Mouse (Mus musculus) MEL (cell line): ENCODE results near the gene Nr5a2. TPM values are rescaled to one million over a fixed set of nuclear protein-coding genes. Genes with fewer than 3 reads are reported as not detected.

Experiments
- DNase-seq: peaks from one replicate; pipeline ENCODE4 v3.0.0; 2011; ENCODE audit warnings: low read depth, low spot score
- H3K27ac ChIP-seq: 2 replicates; pipeline ENCODE4 v1.5.1; 2012; ENCODE audit warnings: low read depth, mild to moderate bottlenecking, control low read depth, low read length, moderate library complexity; ENCODE audit not compliant: control insufficient read depth
- H3K27me3 ChIP-seq, 2 experiments: fragments of 150-350 bp in 1 of 2; sonication (generic) in 1 of 2; 2 replicates each; pipeline ENCODE4 v1.6.1; 2012; ENCODE audit warnings: low read length in 2 of 2, mild to moderate bottlenecking in 2 of 2, improper control_type of control experiment in 1 of 2, moderate library complexity in 1 of 2; ENCODE audit not compliant: insufficient read depth in 2 of 2, control insufficient read depth in 1 of 2
- H3K36me3 ChIP-seq, 2 experiments: 2 replicates each; pipeline ENCODE4 v1.6.1; 2012 to 2014; ENCODE audit warnings: low read length in 2 of 2, improper control_type of control experiment in 1 of 2, inconsistent platforms in 1 of 2, mild to moderate bottlenecking in 1 of 2; ENCODE audit not compliant: insufficient read depth in 2 of 2, control insufficient read depth in 1 of 2
- H3K4me1 ChIP-seq, 2 experiments: fragments of 150-350 bp in 1 of 2; sonication (generic) in 1 of 2; 2 replicates each; pipeline ENCODE4 v1.6.1; 2012; ENCODE audit warnings: low read length in 2 of 2, improper control_type of control experiment in 1 of 2, mild to moderate bottlenecking in 1 of 2; ENCODE audit not compliant: insufficient read depth in 2 of 2, control insufficient read depth in 1 of 2
- H3K4me3 ChIP-seq, 2 experiments: fragments of 150-350 bp in 1 of 2; sonication (generic) in 1 of 2; 2 replicates each; pipeline ENCODE4 v1.5.1; 2012; ENCODE audit warnings: low read depth in 2 of 2, low read length in 2 of 2, mild to moderate bottlenecking in 2 of 2, moderate library complexity in 2 of 2, control low read depth in 1 of 2, improper control_type of control experiment in 1 of 2; ENCODE audit not compliant: control insufficient read depth in 1 of 2, insufficient read depth in 1 of 2
- H3K79me2 ChIP-seq: 2 replicates; pipeline ENCODE4 v1.6.1; 2012; ENCODE audit warnings: mild to moderate bottlenecking, low read length, moderate library complexity; ENCODE audit not compliant: control insufficient read depth, poor library complexity, insufficient read depth
- H3K9ac ChIP-seq: 2 replicates; pipeline ENCODE4 v1.6.1; 2012; ENCODE audit warnings: low read depth, mild to moderate bottlenecking, control low read depth, low read length, moderate library complexity; ENCODE audit not compliant: control insufficient read depth, poor library complexity, severe bottlenecking
- H3K9me3 ChIP-seq: fragments of 150-350 bp; sonication (generic); replicated peaks from 2 replicates; pipeline ENCODE4 v1.6.1; 2012; ENCODE audit warnings: mild to moderate bottlenecking, low read length, improper control_type of control experiment, moderate library complexity; ENCODE audit not compliant: insufficient read depth
- CHD1 ChIP-seq: IDR thresholded peaks from 2 replicates; pipeline ENCODE4 v1.6.1; 2012; ENCODE audit warnings: low read depth, mild to moderate bottlenecking, inconsistent platforms, low read length, improper control_type of control experiment
- CHD2 ChIP-seq: IDR thresholded peaks from 2 replicates; pipeline ENCODE4 v1.6.1; 2011; ENCODE audit warnings: low read length, improper control_type of control experiment
- CTCF ChIP-seq, 3 experiments: IDR thresholded peaks in 2 of 3; conservative IDR thresholded peaks in 1 of 3; 2 replicates each; pipeline ENCODE4 v1.5.1; 2011 to 2012; ENCODE audit warnings: low read length in 3 of 3, low read depth in 2 of 3, mild to moderate bottlenecking in 2 of 3, improper control_type of control experiment in 1 of 3, inconsistent platforms in 1 of 3, mixed read lengths in 1 of 3, moderate library complexity in 1 of 3; ENCODE audit not compliant: control insufficient read depth in 1 of 3, insufficient read depth in 1 of 3, poor library complexity in 1 of 3, severe bottlenecking in 1 of 3
- E2F4 ChIP-seq: IDR thresholded peaks from 2 replicates; pipeline ENCODE4 v1.6.1; 2011; ENCODE audit warnings: low read depth, low read length, improper control_type of control experiment, borderline replicate concordance
- EP300 ChIP-seq, 2 experiments: IDR thresholded peaks; 2 replicates each; pipeline ENCODE4 v1.6.1; 2011; ENCODE audit warnings: improper control_type of control experiment in 2 of 2, low read length in 2 of 2, low read depth in 1 of 2, mild to moderate bottlenecking in 1 of 2
- HCFC1 ChIP-seq: IDR thresholded peaks from 2 replicates; pipeline ENCODE4 v1.6.1; 2012; ENCODE audit warnings: low read depth, mild to moderate bottlenecking, inconsistent platforms, low read length, improper control_type of control experiment, moderate library complexity
- JUND ChIP-seq: IDR thresholded peaks from 2 replicates; pipeline ENCODE4 v1.6.1; 2011; ENCODE audit warnings: low read depth, mild to moderate bottlenecking, improper control_type of control experiment, low read length
- KAT2A ChIP-seq: conservative IDR thresholded peaks from 2 replicates; pipeline ENCODE4 v1.6.1; 2012; ENCODE audit warnings: low read depth, low read length, improper control_type of control experiment, inconsistent platforms
- POLR2A ChIP-seq, 2 experiments: IDR thresholded peaks; 2 replicates each; pipeline ENCODE4 v1.6.1; 2011 to 2012; ENCODE audit warnings: low read length in 2 of 2, mild to moderate bottlenecking in 2 of 2, control low read depth in 1 of 2, improper control_type of control experiment in 1 of 2, low read depth in 1 of 2, moderate library complexity in 1 of 2; ENCODE audit not compliant: control insufficient read depth in 1 of 2, insufficient read depth in 1 of 2, poor library complexity in 1 of 2
- TBP ChIP-seq: IDR thresholded peaks from 2 replicates; pipeline ENCODE4 v1.8.0; 2011; ENCODE audit warnings: low read depth, low read length, improper control_type of control experiment
- polyA plus RNA-seq, 2 experiments: library from polyadenylated mRNA; stranded (reverse) in 1 of 2; unstranded in 1 of 2; fragments of >175 nt in 1 of 2; fragments of >200 nt in 1 of 2; gene quantifications; 2 replicates each; pipeline versions ENCODE4 v1.2.1 to v1.2.4; 2012; ENCODE audit warnings: low replicate concordance in 2 of 2, low read depth in 1 of 2; ENCODE audit not compliant: insufficient read length in 2 of 2, insufficient read depth in 1 of 2, missing spikeins in 1 of 2
- total RNA-seq: library from RNA; depleted of rRNA; stranded (reverse); fragments of 300-350 nt; gene quantifications from 2 replicates; pipeline ENCODE4 v1.2.3, GENCODE M21; 2012

Nr5a2 gene
- total and polyA plus RNA-seq, 3 experiments, result 0.03 to 0.39 TPM; not detected in 1

- Histone ChIP-seq H3K79me2 (no peaks in the 10 kb centered on the region), H3K36me3 (no peaks in the 10 kb centered on the region), H3K27ac (no peak overlapping the region), H3K4me1 (no peaks in the 10 kb centered on the region), H3K9ac (no peak overlapping the region), H3K9me3 (no peaks in the 10 kb centered on the region), H3K4me3 (no peak overlapping the region), H3K27me3 (no peaks in the 10 kb centered on the region)
- peak in 1 of 3 experiments; percentile 13; a peak in 1 of 6 replicates for TF ChIP-seq CTCF (IDR thresholded peaks at IDR 0.05 in 2 of 3, conservative IDR thresholded peaks at IDR 0.05 in 1 of 3; ENCODE audit: control insufficient read depth in 1 of 3, insufficient read depth in 1 of 3, low read depth in 2 of 3, low read length in 3 of 3, poor library complexity in 1 of 3, severe bottlenecking in 1 of 3)
- no peak for TF ChIP-seq JUND
- no peak for DNase-seq
These were observed 43.6 kb upstream of the Nr5a2 start for GRCm38 (mm10) chr1:137003816-137004215.

- no peaks in the 10 kb centered on the region for H3K36me3 ChIP-seq
- no peak overlapping the region for H3K9ac ChIP-seq
- no peaks in the 10 kb centered on the region for H3K4me1 ChIP-seq
- H3K27ac ChIP-seq, result no peak overlapping the region
- TF ChIP-seq TBP (no peak), CHD1 (no peak), CHD2 (no peak), HCFC1 (no peak)
- TF ChIP-seq, all 39 proteins: peak for 0
- no peak for DNase-seq
- Histone ChIP-seq H3K9me3 (no peaks in the 10 kb centered on the region), H3K79me2 (no peaks in the 10 kb centered on the region), H3K4me3 (no peak overlapping the region), H3K27me3 (no peaks in the 10 kb centered on the region)
These were observed 42.9 kb upstream of the Nr5a2 start for GRCm38 (mm10) chr1:137003144-137003543.

- TF ChIP-seq E2F4, result no peak
- no peak for TF ChIP-seq POLR2A (IDR thresholded peaks at IDR 0.05; ENCODE audit: control insufficient read depth in 1 of 2, insufficient read depth in 1 of 2, low read depth in 1 of 2, low read length in 2 of 2, poor library complexity in 1 of 2)
- no peaks in the 10 kb centered on the region for H3K9me3 ChIP-seq
- no peaks in the 10 kb centered on the region for H3K79me2 ChIP-seq
- no peak overlapping the region for H3K4me3 ChIP-seq
- H3K36me3 ChIP-seq, result no peaks in the 10 kb centered on the region
- H3K4me1 ChIP-seq, result no peaks in the 10 kb centered on the region
- no peak overlapping the region for H3K9ac ChIP-seq
- H3K27ac ChIP-seq, result no peak overlapping the region
- no peaks in the 10 kb centered on the region for H3K27me3 ChIP-seq
- DNase-seq, result no peak
These were observed 31.6 kb upstream of the Nr5a2 start for GRCm38 (mm10) chr1:136991762-136992352.

GRCm38 (mm10) chr1:136980253-136980893, 20.1 kb upstream of the Nr5a2 start:
- no peak overlapping the region for H3K27ac ChIP-seq
- no peak for DNase-seq
- no peaks in the 10 kb centered on the region for H3K9me3 ChIP-seq
- no peak overlapping the region for H3K9ac ChIP-seq
- H3K79me2 ChIP-seq, result no peaks in the 10 kb centered on the region
- peaks cover 2 to 4% of the 10 kb centered on the region in 2 experiments; a peak in 2 of 4 replicates for H3K4me1 ChIP-seq
- H3K4me3 ChIP-seq, result no peak overlapping the region
- no peaks in the 10 kb centered on the region for H3K27me3 ChIP-seq
- no peak for TF ChIP-seq EP300 (IDR thresholded peaks at IDR 0.05; ENCODE audit: low read depth in 1 of 2, low read length in 2 of 2)
- no peak for TF ChIP-seq KAT2A
- H3K36me3 ChIP-seq, result no peaks in the 10 kb centered on the region
